Mouse (Mus musculus) liver, embryonic 11.5 days (tissue): Measurements from ENCODE around the gene Gm28539. TPM values are rescaled to one million over a fixed set of nuclear protein-coding genes. Genes with fewer than 3 reads are reported as not detected.

Experiments used
- ATAC-seq: fragments of 200-750 bp; cut with Nextera tagmentation; replicated peaks from 2 replicates; pipeline ENCODE4 v1.8.0; 2017; ENCODE audit warnings: moderate number of reproducible peaks, mild to moderate bottlenecking, moderate TSS enrichment, moderate library complexity; ENCODE audit not compliant: low FRiP score
- DNase-seq: peaks from one replicate; pipeline ENCODE4 v3.0.0-alpha.2; 2017; ENCODE audit warnings: low spot score
- H3K27ac ChIP-seq: fragments of 300-500 bp; sonication (generic); 2 replicates; pipeline ENCODE4 v1.5.1; 2014; ENCODE audit warnings: mild to moderate bottlenecking, low read depth, low read length, control low read depth
- H3K27me3 ChIP-seq: fragments of 300-500 bp; sonication (generic); replicated peaks from 2 replicates; pipeline ENCODE4 v1.6.1; 2014; ENCODE audit warnings: low read length, mixed read lengths; ENCODE audit not compliant: control insufficient read depth, insufficient read depth
- H3K36me3 ChIP-seq: fragments of 300-500 bp; sonication (generic); 2 replicates; pipeline ENCODE4 v1.6.1; 2014; ENCODE audit warnings: mild to moderate bottlenecking, low read length, moderate library complexity, mixed read lengths; ENCODE audit not compliant: control insufficient read depth, insufficient read depth
- H3K4me1 ChIP-seq: fragments of 300-500 bp; sonication (generic); replicated peaks from 2 replicates; pipeline ENCODE4 v1.6.1; 2014; ENCODE audit warnings: low read length, mixed read lengths; ENCODE audit not compliant: control insufficient read depth, insufficient read depth
- H3K4me2 ChIP-seq: fragments of 300-500 bp; sonication (generic); 2 replicates; pipeline ENCODE4 v1.6.1; 2014; ENCODE audit warnings: mild to moderate bottlenecking, control low read depth, moderate library complexity
- H3K4me3 ChIP-seq: fragments of 300-500 bp; sonication (generic); 2 replicates; pipeline ENCODE4 v1.5.1; 2014; ENCODE audit warnings: low read depth, low read length, control low read depth
- H3K9ac ChIP-seq: fragments of 300-500 bp; sonication (generic); 2 replicates; pipeline ENCODE4 v1.6.1; 2014; ENCODE audit warnings: low read depth, low read length, control low read depth
- H3K9me3 ChIP-seq: fragments of 300-500 bp; sonication (generic); 2 replicates; pipeline ENCODE4 v1.6.1; 2016; ENCODE audit warnings: low read length, inconsistent platforms, mixed read lengths; ENCODE audit not compliant: control insufficient read depth
- WGBS: fragments of 180-500 bp; shearing (Covaris S2); extraction: QIAGEN DNeasy Blood & Tissue Kit; methylation state at CpG from one replicate; pipeline ENCODE4 v1.1.7; 2014; 5-methylcytosine and 5-hydroxymethylcytosine counted together
- polyA plus RNA-seq: library from polyadenylated mRNA; unstranded; fragments of >200 nt; fragmentation: Nextera tagmentation; extraction: Ambion mirVana; gene quantifications from 2 replicates; pipeline ENCODE4 v1.2.1, GENCODE M21; 2014

Gene Gm28539
- 0.11 TPM in 1 of 2 replicates, not detected in the other for polyA plus RNA-seq

DNA sequence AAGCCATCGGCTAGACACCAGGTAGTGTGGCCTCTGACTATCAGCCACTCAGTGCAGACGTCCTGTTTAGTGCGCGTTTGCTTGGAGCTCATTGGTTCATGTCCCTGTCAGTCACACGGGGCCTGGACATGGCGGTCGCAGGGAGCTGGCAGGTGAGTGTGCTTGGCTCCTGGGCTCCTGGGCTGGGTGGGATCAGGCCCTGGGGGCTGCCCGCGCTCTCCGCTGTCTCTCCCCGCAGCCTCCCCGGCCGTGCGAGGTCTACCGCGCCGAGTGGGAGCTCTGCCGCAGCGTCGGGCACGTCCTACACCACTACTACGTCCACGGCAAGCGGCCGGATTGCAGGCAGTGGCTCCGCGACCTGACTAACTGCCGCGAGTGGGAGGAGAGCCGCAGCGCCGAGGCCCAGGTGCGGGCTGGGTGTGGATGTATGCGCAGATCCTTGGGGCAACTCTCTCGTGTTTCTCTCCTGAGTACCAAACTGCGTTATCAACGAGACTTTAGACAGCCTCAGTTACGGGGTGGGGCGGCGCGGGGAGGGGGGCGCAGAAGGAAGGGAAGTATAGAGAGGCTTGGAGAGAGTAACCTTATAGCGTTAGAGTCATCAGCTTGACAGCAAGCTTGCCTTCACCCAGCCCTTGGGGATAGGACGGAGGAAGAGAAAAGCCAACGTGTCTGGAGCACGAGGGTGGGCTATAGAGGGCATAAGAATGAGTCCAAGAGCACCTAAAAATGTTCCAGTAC lies at the start of gene Gm28539, which contains the start of gene 2510002D24Rik:
Gm28539 (plus strand) TSS at position 117 of the 741 bp plus-strand sequence.
2510002D24Rik (plus strand) TSS at position 111 of the 741 bp plus-strand sequence.
- no peaks in the 10 kb centered on the region for H3K9me3 ChIP-seq

DNA sequence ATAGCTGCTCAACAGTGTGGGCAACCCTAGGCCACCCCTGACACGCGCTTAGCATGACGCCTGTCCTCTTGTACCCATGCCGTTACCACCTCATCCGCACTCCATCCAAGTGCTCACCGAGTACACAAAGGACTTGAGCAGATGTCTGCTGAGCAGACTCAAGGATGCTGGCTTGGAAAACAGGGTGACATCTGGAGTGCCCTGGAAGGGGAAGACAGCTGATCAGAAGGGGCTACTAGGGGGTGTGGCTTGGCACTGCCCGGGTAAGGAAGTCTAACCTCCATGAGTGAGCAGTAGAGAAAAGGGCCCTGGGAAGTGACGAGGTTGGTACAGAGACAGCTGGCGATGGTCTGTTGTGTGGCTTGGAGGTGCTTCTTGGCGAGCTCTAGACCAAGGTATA lies 49.7 kb upstream of the Gm28539 start:
- 97% methylated on average over 10 of the region's 10 CpGs for WGBS
- ATAC-seq = no peak
- H3K4me2 ChIP-seq = no peak overlapping the region
- H3K27me3 ChIP-seq = no peaks in the 10 kb centered on the region
- H3K27ac ChIP-seq = no peak overlapping the region
- no peak overlapping the region for H3K9ac ChIP-seq
- DNase-seq = no peak
- peaks cover 14% of the 10 kb centered on the region for H3K4me1 ChIP-seq
- no peak overlapping the region for H3K4me3 ChIP-seq
- H3K9me3 ChIP-seq = no peaks in the 10 kb centered on the region
- peaks cover 43% of the 10 kb centered on the region for H3K36me3 ChIP-seq

More for the DNA sequence above, at the start of gene Gm28539, which contains the start of gene 2510002D24Rik:
- DNase-seq (peak; percentile 89), ATAC-seq (peak; percentile 99)
- peak within 1 kb of the TSS; percentile 89 for H3K4me3 ChIP-seq
- peak within 1 kb of the TSS; percentile 70 for H3K27ac ChIP-seq
- H3K9ac ChIP-seq = peak within 1 kb of the TSS; percentile 98
- under 1% methylated on average over 46 of the region's 46 CpGs for WGBS
- H3K4me1 ChIP-seq = no peaks in the 10 kb centered on the region
- H3K27me3 ChIP-seq = no peaks in the 10 kb centered on the region
- H3K36me3 ChIP-seq = peaks cover 18% of the 10 kb centered on the region
- H3K4me2 ChIP-seq = peak within 1 kb of the TSS; percentile 85

DNA sequence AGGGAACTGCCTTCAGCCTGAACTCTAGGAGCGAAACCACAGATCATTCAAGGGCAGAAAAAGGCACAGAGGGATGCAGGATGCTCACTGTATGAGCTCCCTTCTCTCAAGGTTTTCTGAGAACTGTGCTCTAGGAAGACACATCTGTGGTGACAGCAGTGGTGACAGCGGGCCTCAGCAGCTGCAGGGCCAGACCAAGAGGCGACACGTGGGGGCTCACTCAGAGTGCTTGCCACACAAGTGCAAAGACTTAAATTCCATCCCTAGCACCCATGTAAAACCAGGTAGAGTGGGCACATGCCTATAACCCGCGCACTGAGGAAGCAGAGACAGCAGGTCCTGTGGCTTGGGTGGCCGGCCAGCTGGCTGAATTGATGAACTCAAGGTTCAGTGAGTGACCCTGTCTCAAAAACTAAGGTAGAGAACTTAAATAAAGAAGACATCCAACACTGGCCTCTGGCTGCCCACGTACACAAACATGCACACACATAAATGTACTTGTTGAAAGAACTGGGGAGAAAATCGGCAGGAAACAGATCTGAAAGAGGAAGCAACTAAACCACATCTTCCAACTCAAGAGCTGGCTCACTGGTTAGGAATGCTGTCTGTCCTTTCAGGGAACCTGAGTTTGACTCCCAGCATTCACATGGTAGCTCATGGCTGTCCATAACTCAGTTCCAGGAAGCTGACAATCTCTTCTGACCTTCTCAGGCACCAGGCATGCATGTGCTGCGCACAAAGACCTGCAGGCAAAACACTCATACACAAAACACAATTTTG lies 47.6 kb upstream of the Gm28539 start:
- ATAC-seq (no peak), DNase-seq (no peak)
- Histone ChIP-seq H3K4me1 (peaks cover 14% of the 10 kb centered on the region), H3K36me3 (peaks cover 40% of the 10 kb centered on the region), H3K27ac (peak overlapping the region; percentile 28), H3K4me2 (no peak overlapping the region), H3K9me3 (no peaks in the 10 kb centered on the region), H3K27me3 (no peaks in the 10 kb centered on the region), H3K9ac (no peak overlapping the region), H3K4me3 (no peak overlapping the region)
- 67% methylated on average over 10 of the region's 10 CpGs for WGBS

DNA sequence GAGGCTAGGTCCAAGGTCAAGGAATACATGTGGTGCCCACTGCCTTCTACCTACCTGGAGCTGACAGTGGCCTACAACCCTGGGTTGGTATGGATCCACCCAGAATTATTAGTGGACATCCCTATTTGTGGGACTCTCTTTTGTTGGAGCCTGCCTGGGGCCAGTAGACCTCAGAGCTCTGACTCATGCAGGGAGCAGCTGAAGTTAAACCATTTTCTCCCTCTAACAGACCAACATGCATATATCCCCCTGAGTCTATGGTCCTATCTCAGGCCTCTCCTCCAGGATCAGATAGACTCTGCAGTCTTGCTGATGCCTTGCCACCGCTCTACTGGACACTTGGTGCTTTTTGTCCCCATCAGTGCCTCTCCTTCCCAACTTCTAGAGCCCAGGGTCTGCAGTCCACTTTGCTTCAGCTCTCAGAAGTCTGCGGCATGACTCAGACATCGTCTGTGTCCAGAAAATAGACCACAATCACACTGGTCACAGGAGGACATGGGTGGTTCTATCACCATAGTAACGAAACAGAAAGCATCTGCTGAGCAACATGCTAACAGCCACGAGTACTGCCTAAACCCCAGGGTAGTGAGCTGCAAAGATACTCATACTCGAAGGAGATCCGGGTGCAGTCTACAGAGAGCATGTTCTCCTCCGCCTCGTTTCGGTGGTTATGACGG lies 41.0 kb upstream of the Gm28539 start:
- no peak for ATAC-seq
- no peak for DNase-seq
- peaks cover 49% of the 10 kb centered on the region for H3K36me3 ChIP-seq
- no peak overlapping the region for H3K27ac ChIP-seq
- no peak overlapping the region for H3K9ac ChIP-seq
- no peaks in the 10 kb centered on the region for H3K27me3 ChIP-seq
- no peaks in the 10 kb centered on the region for H3K4me1 ChIP-seq
- H3K4me3 ChIP-seq = no peak overlapping the region
- H3K4me2 ChIP-seq = no peak overlapping the region
- no peaks in the 10 kb centered on the region for H3K9me3 ChIP-seq
- WGBS = 92% methylated on average over 11 of the region's 11 CpGs

DNA sequence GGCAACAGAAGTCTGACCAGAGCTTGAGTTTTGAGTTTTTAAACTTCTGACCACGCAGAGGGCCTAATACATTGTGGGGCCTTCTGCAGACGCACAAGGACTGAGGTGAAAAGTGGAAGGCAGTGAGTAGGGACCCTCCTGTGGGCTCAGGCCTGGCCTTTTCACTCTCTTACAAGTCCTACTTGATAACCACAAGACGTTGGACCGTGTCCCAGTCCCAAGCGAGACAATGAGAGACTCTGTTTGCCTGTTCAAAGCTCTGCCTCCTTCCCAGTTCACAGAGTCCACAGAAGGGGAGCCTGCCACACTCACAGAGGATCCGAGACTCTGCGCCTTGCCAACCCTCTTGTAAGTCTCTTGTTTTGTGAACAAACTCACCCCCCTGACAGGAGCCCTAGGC lies 39.7 kb upstream of the Gm28539 start:
- no peak for DNase-seq
- peaks cover 52% of the 10 kb centered on the region for H3K36me3 ChIP-seq
- WGBS = 92% methylated on average over 7 of the region's 7 CpGs
- no peaks in the 10 kb centered on the region for H3K27me3 ChIP-seq
- no peak overlapping the region for H3K27ac ChIP-seq
- H3K4me3 ChIP-seq = no peak overlapping the region
- no peak for ATAC-seq
- H3K4me2 ChIP-seq = no peak overlapping the region
- H3K9ac ChIP-seq = no peak overlapping the region
- no peaks in the 10 kb centered on the region for H3K9me3 ChIP-seq
- no peaks in the 10 kb centered on the region for H3K4me1 ChIP-seq

DNA sequence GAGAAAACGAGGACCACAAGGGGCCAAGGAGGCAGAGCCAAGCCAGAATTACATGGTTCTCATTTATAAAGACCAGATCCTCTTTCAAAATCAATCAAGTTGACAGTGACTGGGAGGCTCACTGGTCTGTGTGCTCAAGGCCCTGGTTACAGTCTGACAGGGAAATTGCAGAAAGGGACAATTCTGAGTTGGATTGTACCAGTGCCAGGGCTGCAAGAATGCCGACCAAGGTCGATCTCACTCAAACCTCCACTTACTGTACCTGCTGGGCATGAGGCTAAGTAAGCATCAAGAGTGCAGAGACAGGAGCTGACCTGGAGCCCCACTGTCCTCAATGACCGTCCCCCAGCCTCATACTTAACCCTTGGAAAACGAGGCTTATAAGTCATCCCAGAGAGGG lies 38.2 kb upstream of the Gm28539 start:
- no peaks in the 10 kb centered on the region for H3K9me3 ChIP-seq
- H3K36me3 ChIP-seq = peaks cover 49% of the 10 kb centered on the region
- no peak overlapping the region for H3K9ac ChIP-seq
- ATAC-seq (no peak), DNase-seq (no peak)
- WGBS = 89% methylated on average over 5 of the region's 5 CpGs
- H3K4me2 ChIP-seq = no peak overlapping the region
- no peaks in the 10 kb centered on the region for H3K4me1 ChIP-seq
- no peaks in the 10 kb centered on the region for H3K27me3 ChIP-seq
- no peak overlapping the region for H3K4me3 ChIP-seq
- no peak overlapping the region for H3K27ac ChIP-seq

DNA sequence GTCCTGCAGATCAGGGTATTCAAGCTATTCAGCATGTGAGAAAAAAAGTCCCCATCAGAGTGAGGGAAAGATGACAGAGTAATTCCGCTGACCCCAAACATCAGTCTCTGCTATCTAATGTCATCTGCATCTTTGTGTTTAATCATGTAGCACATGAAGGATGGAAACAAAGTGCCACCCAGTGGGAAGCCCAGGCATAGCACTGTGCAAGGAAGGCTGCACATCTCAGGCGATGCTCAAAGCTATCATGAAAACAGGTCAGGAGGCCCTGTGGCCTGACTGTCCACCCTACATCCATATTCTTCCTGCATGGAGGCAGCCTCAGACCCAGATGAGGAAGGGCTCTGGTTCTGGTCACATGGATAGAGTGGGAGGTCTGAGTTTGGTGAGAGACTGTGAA lies 37.5 kb upstream of the Gm28539 start:
- 84% methylated on average over 2 of the region's 2 CpGs for WGBS

DNA sequence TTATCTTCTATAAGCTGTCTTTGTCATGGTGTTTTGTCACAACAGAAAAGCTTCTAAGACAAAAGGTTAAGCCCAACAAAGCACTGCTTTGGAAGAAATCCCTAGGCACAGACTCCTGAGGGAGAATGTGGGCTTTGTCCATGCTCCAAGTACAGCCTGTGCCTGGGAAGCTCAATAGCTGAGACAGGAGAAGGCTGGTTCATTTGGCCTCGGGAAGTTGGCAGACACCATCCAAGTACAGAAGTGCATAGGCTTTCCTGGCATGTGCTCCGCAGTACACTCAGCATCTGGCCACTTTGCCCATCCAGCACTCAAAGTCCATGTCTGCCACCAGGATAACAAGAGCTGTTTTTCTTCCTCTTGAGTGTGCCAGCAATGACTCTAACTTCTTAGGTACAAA lies 30.6 kb upstream of the Gm28539 start:
- 90% methylated on average over 2 of the region's 2 CpGs for WGBS
- ATAC-seq (no peak), DNase-seq (no peak)
- no peaks in the 10 kb centered on the region for H3K9me3 ChIP-seq
- H3K4me2 ChIP-seq = no peak overlapping the region
- H3K4me1 ChIP-seq = no peaks in the 10 kb centered on the region
- no peak overlapping the region for H3K4me3 ChIP-seq
- H3K27ac ChIP-seq = no peak overlapping the region
- peaks cover 47% of the 10 kb centered on the region for H3K36me3 ChIP-seq
- no peak overlapping the region for H3K9ac ChIP-seq
- H3K27me3 ChIP-seq = no peaks in the 10 kb centered on the region

More for the DNA sequence above, 37.5 kb upstream of the Gm28539 start:
- Histone ChIP-seq H3K4me3 (no peak overlapping the region), H3K9ac (no peak overlapping the region), H3K36me3 (peaks cover 48% of the 10 kb centered on the region), H3K27ac (no peak overlapping the region), H3K4me2 (no peak overlapping the region), H3K4me1 (no peaks in the 10 kb centered on the region), H3K27me3 (no peaks in the 10 kb centered on the region), H3K9me3 (no peaks in the 10 kb centered on the region)
- DNase-seq = no peak
- ATAC-seq = no peak
